In genomic region chr10:54118223-54118912, GRCm38 (mm10) we compare ENCODE assay signal across 11 mouse cellular contexts. TPM values are rescaled to one million over a fixed set of nuclear protein-coding genes. Genes with fewer than 3 reads are reported as not detected.
DNase-seq lines count a peak whose midpoint lies in the region; ATAC-seq and TF ChIP-seq lines count a peak whose summit lies in the region.
"Had no signal": no experiment of that assay in that cellular context is flagged by ENCODE, and none has a peak within 500 bp of the region (broad histone marks: within the 10 kb centered on the region; RNA-seq: fewer than 3 reads in every experiment).

No protein-coding gene starts in this region.

- H3K9me3 ChIP-seq in kidney, embryonic 14.5 days (ENCODE audit: control insufficient read depth, low read length), result no peaks in the 10 kb centered on the region
- H3K9me3 ChIP-seq in limb, embryonic 14.5 days (ENCODE audit: control insufficient read depth, low read length), result no peaks in the 10 kb centered on the region
- H3K9me3 ChIP-seq: embryonic facial prominence, embryonic 12.5 days had no signal

- TF ChIP-seq POLR2A in kidney, adult 2 months (IDR thresholded peaks at IDR 0.05; ENCODE audit: low read depth, low read length), result no peak
- no peak for TF ChIP-seq POLR2A in limb, embryonic 14.5 days (IDR thresholded peaks at IDR 0.05; ENCODE audit: borderline replicate concordance, extremely low read depth, insufficient read depth, insufficient read length)

- H3K27ac ChIP-seq in kidney, adult 2 months (ENCODE audit: insufficient read depth, low read depth, low read length), result peak overlapping the region; percentile 78
- no peak overlapping the region for H3K27ac ChIP-seq in kidney, embryonic 14.5 days (ENCODE audit: low read depth, low read length)
- H3K27ac ChIP-seq in limb, embryonic 14.5 days (replicated peaks; ENCODE audit: low read depth, low read length), result peak overlapping the region; percentile 53; the same call in 1 of the 2 replicates
- H3K27ac ChIP-seq: embryonic facial prominence, embryonic 12.5 days had no signal

- H3K4me2 ChIP-seq in kidney, embryonic 14.5 days (replicated peaks; ENCODE audit: low read depth, low read length), result no peak overlapping the region
- no peak overlapping the region for H3K4me2 ChIP-seq in limb, embryonic 14.5 days (replicated peaks; ENCODE audit: low read depth, low read length, severe bottlenecking)
- H3K4me2 ChIP-seq: embryonic facial prominence, embryonic 12.5 days had no signal

- no peaks in the 10 kb centered on the region for H3K36me3 ChIP-seq in kidney, adult 2 months (ENCODE audit: control insufficient read depth, insufficient read depth, low read length)
- H3K36me3 ChIP-seq in kidney, embryonic 14.5 days (ENCODE audit: control insufficient read depth, insufficient read depth, low read length), result no peaks in the 10 kb centered on the region
- no peaks in the 10 kb centered on the region for H3K36me3 ChIP-seq in limb, embryonic 14.5 days (ENCODE audit: control insufficient read depth, insufficient read depth, low read length)
- H3K36me3 ChIP-seq: embryonic facial prominence, embryonic 12.5 days had no signal

- WGBS in kidney, adult 2 months, result 55% methylated on average over 4 of the region's 4 CpGs
- 83% methylated on average over 4 of the region's 4 CpGs for WGBS in kidney, embryonic 14.5 days
- WGBS in limb, embryonic 14.5 days, result 29% methylated on average over 4 of the region's 4 CpGs

- peaks cover 14% of the 10 kb centered on the region for H3K4me1 ChIP-seq in kidney, adult 2 months (ENCODE audit: control insufficient read depth, insufficient read depth, low read length)
- no peaks in the 10 kb centered on the region for H3K4me1 ChIP-seq in kidney, embryonic 14.5 days (ENCODE audit: control insufficient read depth, insufficient read depth, low read length)
- 0 out of 2 replicates have a peak, but pooled peaks cover 3% of the 10 kb centered on the region for H3K4me1 ChIP-seq in limb, embryonic 14.5 days (ENCODE audit: control insufficient read depth, insufficient read depth, low read length)
- H3K4me1 ChIP-seq: embryonic facial prominence, embryonic 12.5 days had no signal

- no peak for TF ChIP-seq CTCF in kidney, adult 2 months (conservative IDR thresholded peaks at IDR 0.05; ENCODE audit: insufficient read depth, insufficient read length, low read depth, low read length)

- peak; percentile 70 for DNase-seq in kidney, adult 2 months
- DNase-seq in 416B (ENCODE audit: low read depth), result peak; percentile 62
- peak; percentile 4 for DNase-seq in NIH3T3 (ENCODE audit: low read depth)
- DNase-seq in limb, embryonic 14.5 days (ENCODE audit: low spot score), result no peak
- no peak for DNase-seq in left cerebral cortex, postnatal 36 days (ENCODE audit: low spot score in 2 of 2)
- no peak for DNase-seq in left cerebral cortex, adult 11 months (ENCODE audit: low spot score)
- DNase-seq: cerebellum, adult 9-10 months; kidney, adult 18-20 months had no signal

- no peak for ATAC-seq in kidney, embryonic 14.5 days (ENCODE audit: low FRiP score, low TSS enrichment)
- ATAC-seq in limb, embryonic 14.5 days (ENCODE audit: low FRiP score, low read depth), result peak; percentile 56
- ATAC-seq: forebrain, postnatal 0 days had no signal

- H3K4me3 ChIP-seq in kidney, adult 2 months (ENCODE audit: insufficient read depth, low read depth, low read length), result no peak overlapping the region
- H3K4me3 ChIP-seq in kidney, embryonic 14.5 days (ENCODE audit: low read length), result no peak overlapping the region
- H3K4me3 ChIP-seq in limb, embryonic 14.5 days (replicated peaks; ENCODE audit: low read length), result no peak overlapping the region
- H3K4me3 ChIP-seq: embryonic facial prominence, embryonic 12.5 days had no signal

- intact Hi-C loops in left cerebral cortex, postnatal 36 days (cut with DNase I), result no loop called here

- H3K9ac ChIP-seq in kidney, embryonic 14.5 days (ENCODE audit: low read depth, low read length), result no peak overlapping the region
- no peak overlapping the region for H3K9ac ChIP-seq in limb, embryonic 14.5 days (ENCODE audit: low read depth, low read length, severe bottlenecking)
- H3K9ac ChIP-seq: embryonic facial prominence, embryonic 12.5 days; forebrain, postnatal 0 days had no signal

- H3K27me3 ChIP-seq in kidney, adult 2 months (replicated peaks; ENCODE audit: control insufficient read depth, insufficient read depth, low read length), result no peaks in the 10 kb centered on the region
- no peaks in the 10 kb centered on the region for H3K27me3 ChIP-seq in kidney, embryonic 14.5 days (ENCODE audit: control insufficient read depth, insufficient read depth, low read length)
- H3K27me3 ChIP-seq in limb, embryonic 14.5 days (ENCODE audit: control insufficient read depth, insufficient read depth, low read length), result no peaks in the 10 kb centered on the region
- H3K27me3 ChIP-seq: embryonic facial prominence, embryonic 12.5 days had no signal

RNA-seq across cellular contexts. Expression of gene Man1a, which starts 42.0 kb away (rescaled TPM):
- 30.5 and 33.4 TPM in 2 replicates for polyA plus RNA-seq in kidney, adult 2 months (2012; rRNA removed)
- polyA plus RNA-seq in kidney, embryonic 14.5 days (2014; fragmentation: Nextera tagmentation; extraction: Ambion mirVana), result 12.0 and 13.9 TPM in 2 replicates
- polyA plus RNA-seq in limb, embryonic 14.5 days (2012; rRNA removed), result 14.2 and 16.8 TPM in 2 replicates
- 11.9 and 12.7 TPM in 2 replicates for polyA plus RNA-seq in limb, embryonic 14.5 days (2014; fragmentation: Nextera tagmentation; extraction: Ambion mirVana)
- 10 to 100 TPM; 28.5 TPM for total RNA-seq in left cerebral cortex, postnatal 36 days (2021)

Comparison
In these comparisons a context has a peak if more than half of its experiments do, and no peak if none do; other contexts are left out.
1. DNase-seq: peak in kidney, adult 2 months (single experiment), 416B (single experiment) and NIH3T3 (single experiment); none in limb, embryonic 14.5 days (single experiment), left cerebral cortex, postnatal 36 days (0 of 2) and left cerebral cortex, adult 11 months (single experiment).